Mouse (Mus musculus) heart, postnatal 0 days (tissue): ENCODE measurements around the gene Fkbp7. TPM values are rescaled to one million over a fixed set of nuclear protein-coding genes. Genes with fewer than 3 reads are reported as not detected.

Experiments used
- ATAC-seq: fragments of 200-750 bp; cut with Nextera tagmentation; 2 replicates; pipeline ENCODE4 v1.8.0; 2017; ENCODE audit warnings: low read depth, moderate number of reproducible peaks, moderate library complexity; ENCODE audit not compliant: insufficient read depth
- DNase-seq: peaks from one replicate; pipeline ENCODE4 v3.0.0-alpha.2; 2016; ENCODE audit warnings: low spot score
- H3K27ac ChIP-seq: fragments of 300-500 bp; sonication (generic); 2 replicates; pipeline ENCODE4 v1.5.1; 2014; ENCODE audit warnings: low read depth, mild to moderate bottlenecking
- H3K27me3 ChIP-seq: fragments of 300-500 bp; sonication (generic); 2 replicates; pipeline ENCODE4 v1.6.1; 2014; ENCODE audit warnings: low read length, mixed read lengths; ENCODE audit not compliant: control insufficient read depth, insufficient read depth
- H3K36me3 ChIP-seq: fragments of 300-500 bp; sonication (generic); replicated peaks from 2 replicates; pipeline ENCODE4 v1.6.1; 2014; ENCODE audit warnings: low read length, mixed read lengths; ENCODE audit not compliant: control insufficient read depth, insufficient read depth
- H3K4me1 ChIP-seq: fragments of 300-500 bp; sonication (generic); 2 replicates; pipeline ENCODE4 v1.6.1; 2014; ENCODE audit warnings: antibody characterized with exemption; ENCODE audit not compliant: control insufficient read depth, insufficient read depth
- H3K4me2 ChIP-seq: fragments of 300-500 bp; sonication (generic); 2 replicates; pipeline ENCODE4 v1.6.1; 2014; ENCODE audit warnings: low read depth, mild to moderate bottlenecking, low read length, moderate library complexity
- H3K4me3 ChIP-seq: fragments of 300-500 bp; sonication (generic); 2 replicates; pipeline ENCODE4 v1.5.1; 2014; ENCODE audit warnings: low read depth, low read length
- H3K9ac ChIP-seq: fragments of 300-500 bp; sonication (generic); replicated peaks from 2 replicates; pipeline ENCODE4 v1.6.1; 2014; ENCODE audit warnings: low read depth, low read length, mixed read lengths
- H3K9me3 ChIP-seq: fragments of 300-500 bp; sonication (generic); replicated peaks from 2 replicates; pipeline ENCODE4 v1.6.1; 2016; ENCODE audit warnings: low read length; ENCODE audit not compliant: control insufficient read depth
- CTCF ChIP-seq: IDR thresholded peaks from 2 replicates; pipeline ENCODE4 v1.5.1; 2016; ENCODE audit warnings: antibody characterized with exemption, control low read depth, low read depth
- EP300 ChIP-seq: IDR thresholded peaks from 2 replicates; pipeline ENCODE4 v1.6.1; 2016; ENCODE audit warnings: antibody characterized with exemption, low read depth
- WGBS: fragments of 180-500 bp; shearing (Covaris S2); extraction: QIAGEN DNeasy Blood & Tissue Kit; methylation state at CpG from one replicate; pipeline ENCODE4 v1.1.7; 2014; 5-methylcytosine and 5-hydroxymethylcytosine counted together
- polyA plus RNA-seq: library from polyadenylated mRNA; unstranded; fragments of >200 nt; fragmentation: Nextera tagmentation; extraction: Ambion mirVana; gene quantifications from 2 replicates; pipeline ENCODE4 v1.2.1, GENCODE M21; 2015
- total RNA-seq: library from RNA; depleted of rRNA; stranded (reverse); fragments of >200 nt; gene quantifications from 2 replicates; pipeline ENCODE4 v1.2.3, GENCODE M21; 2014; ENCODE audit warnings: low replicate concordance

The Fkbp7 gene
- total and polyA plus RNA-seq, 2 experiments from 2014 or later: 16.9 to 76.6 TPM

DNA sequence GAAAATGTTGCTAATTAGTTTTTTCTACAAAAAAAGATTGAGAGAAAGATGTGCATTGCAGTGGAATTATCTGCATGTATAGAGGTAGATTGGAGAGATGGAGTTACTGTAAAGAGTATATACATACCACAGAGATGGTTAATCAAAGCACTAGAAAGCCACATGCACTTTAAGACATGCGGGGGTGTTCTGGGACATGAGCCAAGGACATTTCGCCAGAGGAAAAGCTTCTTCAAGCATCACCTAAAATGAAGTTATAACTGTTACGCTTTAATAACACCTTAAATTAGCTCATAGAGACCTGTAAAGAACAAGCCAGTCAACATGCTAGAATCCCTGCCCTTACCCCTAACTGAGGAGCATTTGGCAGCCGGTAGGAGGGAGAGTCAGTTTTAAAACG is 5.7 kb downstream of the Fkbp7 start:
- no peak for TF ChIP-seq EP300
- no peak for TF ChIP-seq CTCF
- 34% methylated on average over 5 of the region's 5 CpGs for WGBS
- ATAC-seq (no peak), DNase-seq (no peak)
- Histone ChIP-seq H3K27ac (no peak overlapping the region), H3K36me3 (peaks cover 8% of the 10 kb centered on the region; the same call in 1 of the 2 replicates), H3K9ac (no peak overlapping the region), H3K4me2 (no peak overlapping the region), H3K27me3 (no peaks in the 10 kb centered on the region), H3K4me1 (no peaks in the 10 kb centered on the region), H3K9me3 (no peaks in the 10 kb centered on the region), H3K4me3 (no peak overlapping the region)

DNA sequence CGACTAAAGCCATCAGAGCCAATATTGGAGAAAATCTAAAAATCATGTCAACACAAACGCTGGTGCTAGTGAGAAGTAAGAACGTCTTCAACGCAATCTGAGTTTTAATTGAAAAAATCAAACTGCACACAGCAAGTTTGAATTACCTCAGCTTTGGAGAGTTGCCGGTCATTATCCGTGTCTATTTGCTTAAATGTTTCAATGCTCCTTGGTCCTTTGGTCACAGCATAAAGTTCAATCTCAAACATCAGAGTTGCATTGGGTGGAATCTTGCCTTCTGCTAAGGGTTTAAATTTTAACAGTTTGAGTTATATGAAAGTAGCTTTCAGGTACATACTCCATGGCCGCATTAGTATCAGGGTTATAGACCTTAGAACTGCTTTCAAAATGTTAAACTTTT is 7.4 kb downstream of the Fkbp7 start:
- no peak overlapping the region for H3K4me3 ChIP-seq
- no peaks in the 10 kb centered on the region for H3K27me3 ChIP-seq
- TF ChIP-seq CTCF: no peak
- no peak for TF ChIP-seq EP300
- DNase-seq: no peak
- H3K9me3 ChIP-seq: no peaks in the 10 kb centered on the region
- peaks cover 8% of the 10 kb centered on the region; the same call in 1 of the 2 replicates for H3K36me3 ChIP-seq
- no peak overlapping the region for H3K27ac ChIP-seq
- ATAC-seq: no peak
- no peak overlapping the region for H3K4me2 ChIP-seq
- no peak overlapping the region for H3K9ac ChIP-seq
- 89% methylated on average over 7 of the region's 7 CpGs for WGBS
- no peaks in the 10 kb centered on the region for H3K4me1 ChIP-seq

DNA sequence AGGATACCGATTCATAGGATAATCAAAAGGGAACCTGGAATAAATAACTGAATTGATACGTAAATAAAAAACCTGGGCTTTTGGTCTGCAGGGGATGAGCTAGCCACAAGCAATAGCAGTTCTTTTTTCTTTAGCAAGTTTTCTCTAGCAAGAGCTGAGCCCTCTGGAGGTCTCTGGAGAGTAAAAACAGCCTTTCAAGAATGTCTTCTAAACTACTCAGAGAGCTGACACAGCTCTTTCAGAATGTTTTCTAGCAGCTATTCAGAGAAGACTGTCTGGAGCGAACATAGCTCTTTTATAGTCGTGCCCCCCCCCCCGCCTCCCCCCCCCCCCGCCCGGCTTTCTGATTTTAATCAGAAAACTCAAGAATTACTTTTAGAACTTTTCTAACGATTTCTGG is 13.5 kb downstream of the Fkbp7 start:
- no peak overlapping the region for H3K9ac ChIP-seq
- WGBS: 49% methylated on average over 6 of the region's 8 CpGs
- TF ChIP-seq EP300 (no peak), CTCF (no peak)
- DNase-seq (no peak), ATAC-seq (no peak)
- H3K4me2 ChIP-seq: no peak overlapping the region
- H3K4me1 ChIP-seq: no peaks in the 10 kb centered on the region
- H3K27ac ChIP-seq: no peak overlapping the region
- 0 out of 2 replicates have a peak, but pooled peaks cover 3% of the 10 kb centered on the region for H3K36me3 ChIP-seq
- H3K27me3 ChIP-seq: no peaks in the 10 kb centered on the region
- no peak overlapping the region for H3K4me3 ChIP-seq
- H3K9me3 ChIP-seq: no peaks in the 10 kb centered on the region

DNA sequence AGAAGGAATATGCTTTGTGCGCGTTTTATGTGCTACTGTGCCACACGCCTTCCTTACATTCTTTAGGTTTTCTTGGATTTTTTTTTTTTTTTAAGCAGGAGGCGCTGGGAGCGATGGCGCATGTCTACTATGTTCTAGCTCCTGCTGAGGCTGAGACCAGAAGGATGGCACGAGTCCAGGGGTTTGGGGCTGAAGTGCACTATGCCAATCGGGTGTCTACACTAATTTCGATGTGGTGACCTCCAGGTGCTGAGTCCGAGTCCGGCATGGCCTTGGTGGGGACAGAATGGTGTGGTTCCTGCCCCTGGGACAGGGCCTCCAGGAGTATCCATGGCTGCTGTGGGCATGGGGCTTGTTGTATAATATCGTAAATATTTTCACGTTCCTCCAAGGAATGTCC is 14.4 kb downstream of the Fkbp7 start:
- ATAC-seq: no peak
- no peak overlapping the region for H3K4me3 ChIP-seq
- no peak overlapping the region for H3K4me2 ChIP-seq
- H3K9ac ChIP-seq: no peak overlapping the region
- H3K36me3 ChIP-seq: no peaks in the 10 kb centered on the region
- DNase-seq: no peak
- H3K4me1 ChIP-seq: no peaks in the 10 kb centered on the region
- no peaks in the 10 kb centered on the region for H3K9me3 ChIP-seq
- H3K27me3 ChIP-seq: no peaks in the 10 kb centered on the region
- H3K27ac ChIP-seq: no peak overlapping the region
- WGBS: 73% methylated on average over 13 of the region's 13 CpGs
- TF ChIP-seq CTCF (no peak), EP300 (no peak)

DNA sequence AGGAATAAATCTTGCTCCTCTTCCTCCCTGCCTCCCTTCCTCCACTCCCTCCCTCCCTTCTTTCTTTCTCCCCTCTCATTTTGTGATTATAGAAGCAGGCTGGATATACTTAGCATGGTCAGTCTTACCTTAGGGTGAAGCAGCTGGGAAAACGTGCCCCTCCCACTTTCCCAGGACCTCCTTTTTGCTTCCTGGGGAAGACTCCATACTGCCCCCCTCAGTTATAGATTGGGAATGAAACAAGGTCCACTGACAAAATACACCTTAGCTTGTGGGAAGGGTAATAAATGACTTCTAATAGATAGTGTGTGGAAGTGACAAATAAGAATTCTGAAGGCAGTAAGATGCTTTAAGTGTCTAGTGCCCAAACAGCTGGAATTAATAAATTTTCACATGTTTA is 16.9 kb downstream of the Fkbp7 start:
- TF ChIP-seq CTCF (peak; percentile 30; the same call in 1 of the 2 replicates), EP300 (no peak)
- H3K4me1 ChIP-seq: no peaks in the 10 kb centered on the region
- no peaks in the 10 kb centered on the region for H3K36me3 ChIP-seq
- H3K4me3 ChIP-seq: no peak overlapping the region
- DNase-seq: no peak
- no peak for ATAC-seq
- no peak overlapping the region for H3K27ac ChIP-seq
- no peak overlapping the region for H3K4me2 ChIP-seq
- no peak overlapping the region for H3K9ac ChIP-seq
- 3% methylated on average over 1 of the region's 1 CpGs for WGBS
- H3K9me3 ChIP-seq: no peaks in the 10 kb centered on the region
- no peaks in the 10 kb centered on the region for H3K27me3 ChIP-seq

DNA sequence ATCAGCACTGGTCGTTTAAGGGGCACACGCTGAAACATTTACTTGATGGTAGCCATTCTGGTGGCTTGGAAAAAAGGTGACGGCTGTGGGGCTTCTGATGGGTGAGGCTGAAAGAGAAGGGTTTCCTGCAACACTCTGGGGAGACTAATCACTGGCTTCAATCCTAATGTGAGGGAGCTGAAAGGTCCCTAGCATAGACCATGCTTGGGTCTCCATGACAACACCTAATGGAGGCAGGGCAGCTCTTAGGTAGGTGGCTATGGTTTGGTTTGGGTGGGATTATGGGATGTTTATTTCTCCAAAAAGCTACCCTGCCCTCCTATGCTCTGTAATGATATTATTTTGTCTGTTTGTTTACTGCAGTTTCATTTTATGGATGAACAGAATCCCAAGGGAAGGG is 17.5 kb downstream of the Fkbp7 start:
- Histone ChIP-seq H3K9me3 (no peaks in the 10 kb centered on the region), H3K27ac (no peak overlapping the region), H3K27me3 (no peaks in the 10 kb centered on the region), H3K36me3 (no peaks in the 10 kb centered on the region), H3K4me2 (no peak overlapping the region), H3K9ac (no peak overlapping the region), H3K4me3 (no peak overlapping the region), H3K4me1 (no peaks in the 10 kb centered on the region)
- ATAC-seq (no peak), DNase-seq (no peak)
- 69% methylated on average over 3 of the region's 3 CpGs for WGBS
- TF ChIP-seq EP300 (no peak), CTCF (no peak)
